Mouse (Mus musculus): ENCODE measurements around the gene Vps11.

GRCm38 (mm10) chr9:44406906-44407751, 45.7 kb upstream of the Vps11 start, which contains the start of the genes Rps25 and Trappc4:
- TF ChIP-seq CTCF (IDR thresholded peaks at IDR 0.05; ENCODE audit: extremely low read depth, insufficient read depth, low read length), result no peak
- TF ChIP-seq POLR2A (IDR thresholded peaks at IDR 0.05; ENCODE audit: extremely low read depth, insufficient read depth, low read length), result peak; percentile 65
